Mouse (Mus musculus) embryonic facial prominence, embryonic 10.5 days (tissue): ENCODE data around the gene Nudt2. TPM values are rescaled to one million over a fixed set of nuclear protein-coding genes. Genes with fewer than 3 reads are reported as not detected.

Experiments
- DNase-seq: peaks from one replicate; pipeline ENCODE4 v3.0.0-alpha.2; 2017; ENCODE audit warnings: low spot score
- H3K27ac ChIP-seq: fragments of 300-500 bp; sonication (generic); replicated peaks from 2 replicates; pipeline ENCODE4 v1.5.1; 2016; ENCODE audit warnings: mild to moderate bottlenecking
- H3K27me3 ChIP-seq: fragments of 300-500 bp; sonication (generic); replicated peaks from 2 replicates; pipeline ENCODE4 v1.6.1; 2016; ENCODE audit warnings: low read depth, mild to moderate bottlenecking; ENCODE audit not compliant: poor library complexity, severe bottlenecking
- H3K36me3 ChIP-seq: fragments of 300-500 bp; sonication (generic); replicated peaks from 2 replicates; pipeline ENCODE4 v1.6.1; 2016; ENCODE audit warnings: mild to moderate bottlenecking, moderate library complexity
- H3K4me1 ChIP-seq: fragments of 300-500 bp; sonication (generic); 2 replicates; pipeline ENCODE4 v1.6.1; 2016
- H3K4me3 ChIP-seq: fragments of 300-500 bp; sonication (generic); 2 replicates; pipeline ENCODE4 v1.5.1; 2016; ENCODE audit warnings: mild to moderate bottlenecking, moderate library complexity
- H3K9me3 ChIP-seq: fragments of 300-500 bp; sonication (generic); 2 replicates; pipeline ENCODE4 v1.6.1; 2016; ENCODE audit warnings: mild to moderate bottlenecking
- WGBS: fragments of 180-500 bp; shearing (Covaris S2); methylation state at CpG from one replicate; pipeline ENCODE4 v1.1.7; 2016; 5-methylcytosine and 5-hydroxymethylcytosine counted together
- polyA plus RNA-seq: library from polyadenylated mRNA; unstranded; fragments of >200 nt; fragmentation: Nextera tagmentation; extraction: Ambion mirVana; gene quantifications from 2 replicates; pipeline ENCODE4 v1.2.1, GENCODE M21; 2016

Gene Nudt2
- polyA plus RNA-seq, 1 experiment from 2014 or later = 55.4 TPM

- Histone ChIP-seq H3K4me3 (peak overlapping the region; percentile 62), H3K9me3 (peaks cover 3% of the 10 kb centered on the region; the same call in 1 of the 2 replicates), H3K27ac (peak overlapping the region; percentile 89), H3K27me3 (peaks cover 70% of the 10 kb centered on the region), H3K4me1 (peaks cover 48% of the 10 kb centered on the region), H3K36me3 (no peaks in the 10 kb centered on the region)
- DNase-seq = peak; percentile 65
- 1% methylated on average over 22 of the region's 22 CpGs for WGBS
Observed at GRCm38 (mm10) chr4:41507326-41507924, 42.5 kb downstream of the Nudt2 start.

GRCm38 (mm10) chr4:41507998-41508397 is 43.0 kb downstream of the Nudt2 start:
- H3K36me3 ChIP-seq = no peaks in the 10 kb centered on the region
- H3K4me3 ChIP-seq = no peak overlapping the region
- WGBS = 45% methylated on average over 7 of the region's 7 CpGs
- peaks cover 70% of the 10 kb centered on the region for H3K27me3 ChIP-seq
- DNase-seq = no peak
- H3K9me3 ChIP-seq = peaks cover 3% of the 10 kb centered on the region; the same call in 1 of the 2 replicates
- H3K27ac ChIP-seq = no peak overlapping the region
- peaks cover 48% of the 10 kb centered on the region for H3K4me1 ChIP-seq

GRCm38 (mm10) chr4:41513309-41513708 is 48.4 kb downstream of the Nudt2 start:
- peak overlapping the region; percentile 78 for H3K27ac ChIP-seq
- peaks cover 42% of the 10 kb centered on the region for H3K27me3 ChIP-seq
- H3K4me3 ChIP-seq = peak overlapping the region; percentile 4; the same call in 1 of the 2 replicates
- peaks cover 35% of the 10 kb centered on the region for H3K4me1 ChIP-seq
- H3K9me3 ChIP-seq = no peaks in the 10 kb centered on the region
- 28% methylated on average over 4 of the region's 4 CpGs for WGBS
- DNase-seq = peak; percentile 40
- no peaks in the 10 kb centered on the region for H3K36me3 ChIP-seq

GRCm38 (mm10) chr4:41513714-41514113 is 48.8 kb downstream of the Nudt2 start:
- peaks cover 38% of the 10 kb centered on the region for H3K27me3 ChIP-seq
- H3K4me3 ChIP-seq = peak overlapping the region; percentile 4; the same call in 1 of the 2 replicates
- peak overlapping the region; percentile 78 for H3K27ac ChIP-seq
- H3K9me3 ChIP-seq = no peaks in the 10 kb centered on the region
- DNase-seq = peak; percentile 75
- 15% methylated on average over 8 of the region's 8 CpGs for WGBS
- H3K36me3 ChIP-seq = no peaks in the 10 kb centered on the region
- peaks cover 34% of the 10 kb centered on the region for H3K4me1 ChIP-seq

GRCm38 (mm10) chr4:41517233-41517632 is 52.3 kb downstream of the Nudt2 start, which contains the start of gene 1110017D15Rik:
Gene 1110017D15Rik, minus strand, starts transcription at chr4:41517333.
- Histone ChIP-seq H3K36me3 (no peaks in the 10 kb centered on the region), H3K27me3 (peaks cover 35% of the 10 kb centered on the region), H3K9me3 (no peaks in the 10 kb centered on the region), H3K4me1 (peaks cover 33% of the 10 kb centered on the region), H3K4me3 (no peak within 1 kb of the TSS), H3K27ac (no peak within 1 kb of the TSS)
- DNase-seq = no peak
- 93% methylated on average over 2 of the region's 2 CpGs for WGBS

- H3K27me3 ChIP-seq = peaks cover 28% of the 10 kb centered on the region
- 71% methylated on average over 7 of the region's 7 CpGs for WGBS
Observed at GRCm38 (mm10) chr4:41518349-41518748, 53.4 kb downstream of the Nudt2 start.

GRCm38 (mm10) chr4:41519195-41519594 is 54.2 kb downstream of the Nudt2 start:
- H3K4me3 ChIP-seq = no peak overlapping the region
- H3K27me3 ChIP-seq = peaks cover 37% of the 10 kb centered on the region
- H3K9me3 ChIP-seq = no peaks in the 10 kb centered on the region
- peaks cover 14% of the 10 kb centered on the region for H3K4me1 ChIP-seq
- no peak overlapping the region for H3K27ac ChIP-seq
- DNase-seq = no peak
- WGBS = 91% methylated on average over 5 of the region's 5 CpGs
- no peaks in the 10 kb centered on the region for H3K36me3 ChIP-seq

More at GRCm38 (mm10) chr4:41518349-41518748, 53.4 kb downstream of the Nudt2 start:
- H3K27ac ChIP-seq = peak overlapping the region; percentile 32; the same call in 1 of the 2 replicates
- H3K36me3 ChIP-seq = no peaks in the 10 kb centered on the region
- no peak overlapping the region for H3K4me3 ChIP-seq
- DNase-seq = no peak
- H3K4me1 ChIP-seq = peaks cover 22% of the 10 kb centered on the region
- H3K9me3 ChIP-seq = no peaks in the 10 kb centered on the region

GRCm38 (mm10) chr4:41520641-41521040 is 55.7 kb downstream of the Nudt2 start:
- peaks cover 45% of the 10 kb centered on the region for H3K27me3 ChIP-seq
- H3K9me3 ChIP-seq = no peaks in the 10 kb centered on the region
- 40% methylated on average over 14 of the region's 14 CpGs for WGBS
- no peak overlapping the region for H3K27ac ChIP-seq
- no peak overlapping the region for H3K4me3 ChIP-seq
- H3K36me3 ChIP-seq = no peaks in the 10 kb centered on the region
- no peak for DNase-seq
- H3K4me1 ChIP-seq = peaks cover 8% of the 10 kb centered on the region

GRCm38 (mm10) chr4:41522136-41522535 is 57.2 kb downstream of the Nudt2 start:
- no peak overlapping the region for H3K4me3 ChIP-seq
- H3K36me3 ChIP-seq = no peaks in the 10 kb centered on the region
- no peak for DNase-seq
- no peak overlapping the region for H3K27ac ChIP-seq
- H3K9me3 ChIP-seq = no peaks in the 10 kb centered on the region
- H3K4me1 ChIP-seq = peaks cover 15% of the 10 kb centered on the region
- WGBS = 88% methylated on average over 6 of the region's 6 CpGs
- peaks cover 45% of the 10 kb centered on the region for H3K27me3 ChIP-seq

GRCm38 (mm10) chr4:41522788-41523187 is 57.8 kb downstream of the Nudt2 start:
- peak; percentile 39 for DNase-seq
- 56% methylated on average over 5 of the region's 5 CpGs for WGBS
- Histone ChIP-seq H3K36me3 (no peaks in the 10 kb centered on the region), H3K4me1 (peaks cover 19% of the 10 kb centered on the region), H3K27ac (no peak overlapping the region), H3K4me3 (no peak overlapping the region), H3K9me3 (no peaks in the 10 kb centered on the region), H3K27me3 (peaks cover 45% of the 10 kb centered on the region)

- Histone ChIP-seq H3K27ac (no peak overlapping the region), H3K4me3 (no peak overlapping the region), H3K9me3 (no peaks in the 10 kb centered on the region), H3K4me1 (peaks cover 25% of the 10 kb centered on the region), H3K27me3 (peaks cover 45% of the 10 kb centered on the region), H3K36me3 (no peaks in the 10 kb centered on the region)
- WGBS = 78% methylated on average over 7 of the region's 7 CpGs
- DNase-seq = no peak
Observed at GRCm38 (mm10) chr4:41523839-41524238, 58.9 kb downstream of the Nudt2 start.

- H3K27me3 ChIP-seq = peaks cover 35% of the 10 kb centered on the region
- H3K9me3 ChIP-seq = no peaks in the 10 kb centered on the region
- 71% methylated on average over 9 of the region's 9 CpGs for WGBS
- H3K27ac ChIP-seq = no peak overlapping the region
- H3K4me1 ChIP-seq = peaks cover 28% of the 10 kb centered on the region
- H3K4me3 ChIP-seq = no peak overlapping the region
- DNase-seq = no peak
- no peaks in the 10 kb centered on the region for H3K36me3 ChIP-seq
Observed at GRCm38 (mm10) chr4:41524829-41525228, 59.9 kb downstream of the Nudt2 start.

GRCm38 (mm10) chr4:41526553-41526952 is 61.6 kb downstream of the Nudt2 start:
- Histone ChIP-seq H3K27me3 (peaks cover 23% of the 10 kb centered on the region), H3K4me3 (no peak overlapping the region), H3K36me3 (no peaks in the 10 kb centered on the region), H3K4me1 (peaks cover 24% of the 10 kb centered on the region), H3K9me3 (no peaks in the 10 kb centered on the region), H3K27ac (peak overlapping the region; percentile 48; the same call in 1 of the 2 replicates)
- no peak for DNase-seq
- WGBS = 71% methylated on average over 7 of the region's 7 CpGs
